In genomic region chr1:64364095-64364494, GRCm38 (mm10) we compare ENCODE assay signal across 16 mouse cellular contexts.
"Had no signal": no experiment of that assay in that cellular context is flagged by ENCODE, and none has a peak within 500 bp of the region (broad histone marks: within the 10 kb centered on the region; RNA-seq: fewer than 3 reads in every experiment).

No protein-coding gene starts in this region.

- DNase-seq: left cerebral cortex, postnatal 4 days; liver, embryonic 13.5 days; liver, postnatal 0 days; lung, adult 18-20 months; lung, adult 2 months; lung, embryonic 14.5 days; lung, postnatal 10 days; lung, postnatal 14 days; lung, postnatal 36 days; lung, postnatal 4 days; midbrain, embryonic 14.5 days had no signal

- ATAC-seq: liver, embryonic 12.5 days; liver, postnatal 0 days; lung, postnatal 0 days; midbrain, embryonic 13.5 days; midbrain, embryonic 15.5 days; midbrain, embryonic 16.5 days had no signal
